Mouse (Mus musculus): ENCODE results near the gene Dctpp1. TPM values are rescaled to one million over a fixed set of nuclear protein-coding genes. Genes with fewer than 3 reads are reported as not detected.

Gene Dctpp1
- polyA plus RNA-seq, 1 experiment from 2014 or later: 266 TPM

DNA sequence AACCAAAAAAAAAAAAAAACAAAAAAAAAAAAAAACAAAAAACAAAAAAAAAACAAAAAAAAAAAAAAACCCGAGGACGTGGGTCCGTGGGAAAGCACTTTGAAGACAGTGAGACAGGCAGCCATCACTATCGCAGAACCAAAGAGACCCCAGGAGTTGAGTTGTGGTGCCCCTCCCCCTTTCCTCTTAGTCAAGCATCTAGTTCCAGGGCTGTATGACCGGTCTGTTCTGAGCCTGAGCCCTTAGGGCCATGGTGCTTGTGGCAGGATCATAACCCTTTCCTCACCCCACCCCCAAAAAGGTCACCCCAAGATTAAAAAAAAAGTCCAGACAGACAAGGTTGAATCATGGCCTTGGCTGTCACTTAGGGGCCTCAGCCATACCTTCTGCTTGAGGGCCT is 44.2 kb downstream of the Dctpp1 start:
- Histone ChIP-seq H3K4me1 (ENCODE audit: control insufficient read depth, insufficient read depth, low read length) (no peaks in the 10 kb centered on the region; the same call in 1 of the 2 replicates), H3K4me2 (ENCODE audit: low read depth, low read length) (no peak overlapping the region), H3K4me3 (ENCODE audit: low read depth, low read length) (no peak overlapping the region), H3K9ac (replicated peaks; ENCODE audit: low read length) (no peak overlapping the region), H3K27me3 (ENCODE audit: control insufficient read depth, insufficient read depth, low read length) (peaks cover 2% of the 10 kb centered on the region; the same call in 1 of the 2 replicates), H3K9me3 (replicated peaks; ENCODE audit: control insufficient read depth, low read length) (no peaks in the 10 kb centered on the region), H3K36me3 (replicated peaks; ENCODE audit: control insufficient read depth, insufficient read depth, low read depth, low read length) (no peaks in the 10 kb centered on the region), H3K27ac (replicated peaks; ENCODE audit: low read depth, low read length) (no peak overlapping the region)
- WGBS: 80% methylated on average over 5 of the region's 5 CpGs
- DNase-seq (ENCODE audit: low spot score) (no peak), ATAC-seq (replicated peaks; ENCODE audit: insufficient number of reproducible peaks, low FRiP score, low TSS enrichment, low read depth) (no peak)

DNA sequence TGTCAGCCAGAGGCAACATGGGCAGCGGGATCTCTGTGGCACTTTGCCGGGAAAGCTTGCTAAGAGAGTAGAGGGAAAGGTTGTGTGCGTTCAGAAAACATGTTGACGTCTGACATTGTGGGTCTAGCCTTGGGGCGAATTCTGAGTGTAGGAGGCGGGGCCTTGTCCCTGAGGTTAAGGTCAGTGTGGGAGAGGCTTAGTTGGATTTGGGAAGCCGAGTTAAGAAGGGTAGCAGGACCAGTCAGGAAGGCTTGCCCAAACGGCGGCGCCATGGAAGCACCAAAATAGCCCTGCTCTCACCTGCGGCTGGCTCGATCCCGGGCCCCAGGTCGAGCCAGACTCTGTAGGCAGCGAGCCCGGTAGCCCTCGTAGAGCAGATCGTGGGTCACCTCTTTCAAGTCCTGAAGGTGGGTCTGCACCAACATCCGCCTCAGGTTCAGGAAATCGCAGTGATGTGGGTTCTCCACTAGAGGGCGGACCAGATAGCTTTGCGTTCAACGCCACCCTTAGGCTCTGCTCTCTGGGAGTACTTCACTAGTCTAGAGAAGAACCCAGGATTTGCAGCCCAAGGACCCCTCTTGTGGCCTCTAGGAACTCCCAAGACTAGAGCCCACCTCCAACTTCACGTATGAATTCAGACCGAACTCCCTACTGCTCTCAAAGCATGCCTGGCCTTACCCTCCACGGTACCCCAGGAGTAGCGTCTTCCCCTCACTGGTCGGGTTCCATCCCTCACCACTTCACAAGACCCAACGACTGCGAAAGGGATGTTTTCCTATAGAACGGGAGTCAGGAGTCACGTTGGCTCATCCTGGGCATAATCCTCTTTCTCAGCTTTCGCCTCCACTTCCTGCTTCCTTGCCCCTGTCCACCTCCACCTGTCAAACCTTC is 45.3 kb downstream of the Dctpp1 start:
- H3K4me2 ChIP-seq (ENCODE audit: low read depth, low read length): peak overlapping the region; percentile 42
- peak; percentile 89 for DNase-seq (ENCODE audit: low spot score)
- H3K4me1 ChIP-seq (ENCODE audit: control insufficient read depth, insufficient read depth, low read length): no peaks in the 10 kb centered on the region; the same call in 1 of the 2 replicates
- H3K4me3 ChIP-seq (ENCODE audit: low read depth, low read length): peak overlapping the region; percentile 22
- WGBS: 21% methylated on average over 33 of the region's 33 CpGs
- no peak for ATAC-seq (replicated peaks; ENCODE audit: insufficient number of reproducible peaks, low FRiP score, low TSS enrichment, low read depth)
- H3K36me3 ChIP-seq (replicated peaks; ENCODE audit: control insufficient read depth, insufficient read depth, low read depth, low read length): no peaks in the 10 kb centered on the region
- peak overlapping the region; percentile 37 for H3K9ac ChIP-seq (replicated peaks; ENCODE audit: low read length)
- H3K9me3 ChIP-seq (replicated peaks; ENCODE audit: control insufficient read depth, low read length): no peaks in the 10 kb centered on the region
- peaks cover 2% of the 10 kb centered on the region; the same call in 1 of the 2 replicates for H3K27me3 ChIP-seq (ENCODE audit: control insufficient read depth, insufficient read depth, low read length)
- no peak overlapping the region for H3K27ac ChIP-seq (replicated peaks; ENCODE audit: low read depth, low read length)

GRCm38 (mm10) chr7:127214521-127214920 is 46.0 kb downstream of the Dctpp1 start:
- H3K9me3 ChIP-seq (replicated peaks; ENCODE audit: control insufficient read depth, low read length): no peaks in the 10 kb centered on the region
- no peak overlapping the region for H3K27ac ChIP-seq (replicated peaks; ENCODE audit: low read depth, low read length)
- peaks cover 2% of the 10 kb centered on the region; the same call in 1 of the 2 replicates for H3K27me3 ChIP-seq (ENCODE audit: control insufficient read depth, insufficient read depth, low read length)
- 26% methylated on average over 21 of the region's 21 CpGs for WGBS
- DNase-seq (ENCODE audit: low spot score) (no peak), ATAC-seq (replicated peaks; ENCODE audit: insufficient number of reproducible peaks, low FRiP score, low TSS enrichment, low read depth) (no peak)
- peak overlapping the region; percentile 28 for H3K9ac ChIP-seq (replicated peaks; ENCODE audit: low read length)
- no peaks in the 10 kb centered on the region for H3K36me3 ChIP-seq (replicated peaks; ENCODE audit: control insufficient read depth, insufficient read depth, low read depth, low read length)
- no peaks in the 10 kb centered on the region; the same call in 1 of the 2 replicates for H3K4me1 ChIP-seq (ENCODE audit: control insufficient read depth, insufficient read depth, low read length)
- H3K4me2 ChIP-seq (ENCODE audit: low read depth, low read length): peak overlapping the region; percentile 42; the same call in 1 of the 2 replicates
- no peak overlapping the region for H3K4me3 ChIP-seq (ENCODE audit: low read depth, low read length)

DNA sequence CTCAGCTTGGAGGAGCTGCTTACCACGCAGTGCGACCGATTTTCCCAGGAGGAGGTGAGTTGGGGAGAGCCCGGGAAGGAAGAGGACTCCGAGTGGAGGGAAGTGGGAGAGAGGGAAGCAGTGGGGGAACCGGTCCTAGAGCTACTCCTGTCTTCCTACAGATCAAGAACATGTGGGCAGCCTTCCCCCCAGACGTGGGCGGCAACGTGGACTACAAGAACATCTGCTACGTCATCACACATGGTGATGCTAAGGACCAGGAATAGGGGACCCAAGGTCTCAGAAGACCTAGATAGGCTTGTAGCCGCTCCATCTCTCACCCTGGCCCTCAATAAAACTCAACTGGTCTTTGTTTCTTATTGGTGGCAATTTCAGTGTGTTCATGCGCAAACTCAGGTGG is 46.6 kb downstream of the Dctpp1 start:
- no peaks in the 10 kb centered on the region for H3K9me3 ChIP-seq (replicated peaks; ENCODE audit: control insufficient read depth, low read length)
- H3K9ac ChIP-seq (replicated peaks; ENCODE audit: low read length): no peak overlapping the region
- WGBS: 52% methylated on average over 12 of the region's 12 CpGs
- no peaks in the 10 kb centered on the region for H3K36me3 ChIP-seq (replicated peaks; ENCODE audit: control insufficient read depth, insufficient read depth, low read depth, low read length)
- DNase-seq (ENCODE audit: low spot score) (no peak), ATAC-seq (replicated peaks; ENCODE audit: insufficient number of reproducible peaks, low FRiP score, low TSS enrichment, low read depth) (no peak)
- no peak overlapping the region for H3K4me3 ChIP-seq (ENCODE audit: low read depth, low read length)
- peaks cover 2% of the 10 kb centered on the region; the same call in 1 of the 2 replicates for H3K27me3 ChIP-seq (ENCODE audit: control insufficient read depth, insufficient read depth, low read length)
- no peaks in the 10 kb centered on the region; the same call in 1 of the 2 replicates for H3K4me1 ChIP-seq (ENCODE audit: control insufficient read depth, insufficient read depth, low read length)
- no peak overlapping the region for H3K27ac ChIP-seq (replicated peaks; ENCODE audit: low read depth, low read length)
- H3K4me2 ChIP-seq (ENCODE audit: low read depth, low read length): no peak overlapping the region

DNA sequence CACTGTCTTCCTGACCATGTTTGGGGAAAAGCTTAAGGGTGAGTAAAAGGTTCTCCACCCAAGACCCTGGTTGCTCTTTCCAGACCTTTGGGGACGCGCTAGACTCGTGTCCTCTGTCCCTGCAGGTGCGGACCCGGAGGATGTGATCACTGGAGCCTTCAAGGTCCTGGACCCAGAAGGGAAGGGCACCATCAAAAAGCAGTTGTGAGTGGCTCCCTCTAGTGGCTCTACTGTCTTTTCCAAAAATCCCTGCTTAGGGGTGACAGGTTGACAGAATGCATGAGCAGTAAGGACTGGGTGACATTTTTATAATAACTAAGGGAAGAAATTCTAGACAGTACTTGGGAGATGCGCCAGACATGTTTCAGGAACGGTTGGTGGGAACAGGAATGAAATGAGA is 47.0 kb downstream of the Dctpp1 start:
- DNase-seq (ENCODE audit: low spot score): peak; percentile 66
- peaks cover 2% of the 10 kb centered on the region; the same call in 1 of the 2 replicates for H3K27me3 ChIP-seq (ENCODE audit: control insufficient read depth, insufficient read depth, low read length)
- no peaks in the 10 kb centered on the region for H3K9me3 ChIP-seq (replicated peaks; ENCODE audit: control insufficient read depth, low read length)
- H3K4me3 ChIP-seq (ENCODE audit: low read depth, low read length): no peak overlapping the region
- no peak overlapping the region for H3K4me2 ChIP-seq (ENCODE audit: low read depth, low read length)
- 30% methylated on average over 7 of the region's 7 CpGs for WGBS
- no peaks in the 10 kb centered on the region for H3K36me3 ChIP-seq (replicated peaks; ENCODE audit: control insufficient read depth, insufficient read depth, low read depth, low read length)
- H3K9ac ChIP-seq (replicated peaks; ENCODE audit: low read length): no peak overlapping the region
- ATAC-seq (replicated peaks; ENCODE audit: insufficient number of reproducible peaks, low FRiP score, low TSS enrichment, low read depth): no peak
- no peaks in the 10 kb centered on the region; the same call in 1 of the 2 replicates for H3K4me1 ChIP-seq (ENCODE audit: control insufficient read depth, insufficient read depth, low read length)
- no peak overlapping the region for H3K27ac ChIP-seq (replicated peaks; ENCODE audit: low read depth, low read length)

DNA sequence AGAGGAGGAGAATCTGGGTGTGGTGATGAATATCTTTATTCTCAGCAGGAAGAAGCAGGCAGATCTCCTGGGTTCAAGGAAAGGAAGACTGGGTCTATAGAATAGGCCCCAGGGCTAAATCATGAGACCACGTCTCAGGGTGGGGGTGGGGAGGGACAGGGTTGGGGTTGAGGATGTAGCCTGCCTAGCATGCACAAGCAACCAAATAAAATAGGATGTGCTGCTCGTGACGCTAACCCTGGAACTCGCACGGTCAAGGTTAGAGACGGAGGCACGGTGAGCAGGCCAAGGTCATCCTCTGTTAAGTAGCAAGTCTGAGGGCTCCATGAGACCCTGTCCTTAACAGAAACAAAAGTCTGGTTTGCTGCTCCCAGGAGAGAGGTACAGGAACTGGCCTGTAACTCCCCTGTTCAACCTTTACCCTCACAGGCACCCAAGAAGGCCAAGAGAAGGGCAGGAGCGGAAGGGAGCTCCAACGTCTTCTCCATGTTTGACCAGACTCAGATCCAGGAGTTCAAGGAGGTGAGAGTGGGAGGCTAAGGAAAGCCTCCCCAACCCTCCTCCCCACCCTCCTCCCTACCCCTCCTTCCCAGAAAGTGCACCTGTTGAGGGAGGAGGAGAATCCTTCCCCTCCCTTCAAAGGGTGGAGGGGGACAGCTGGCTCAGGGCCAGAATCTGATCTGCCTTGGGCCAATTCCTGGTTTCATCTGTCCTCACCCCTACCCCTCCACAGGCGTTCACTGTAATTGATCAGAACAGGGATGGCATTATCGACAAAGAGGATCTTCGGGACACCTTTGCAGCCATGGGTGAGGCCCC is 47.9 kb downstream of the Dctpp1 start:
- Histone ChIP-seq H3K9me3 (replicated peaks; ENCODE audit: control insufficient read depth, low read length) (no peaks in the 10 kb centered on the region), H3K27me3 (ENCODE audit: control insufficient read depth, insufficient read depth, low read length) (peaks cover 2% of the 10 kb centered on the region; the same call in 1 of the 2 replicates), H3K4me2 (ENCODE audit: low read depth, low read length) (no peak overlapping the region), H3K36me3 (replicated peaks; ENCODE audit: control insufficient read depth, insufficient read depth, low read depth, low read length) (no peaks in the 10 kb centered on the region), H3K27ac (replicated peaks; ENCODE audit: low read depth, low read length) (no peak overlapping the region), H3K9ac (replicated peaks; ENCODE audit: low read length) (no peak overlapping the region), H3K4me1 (ENCODE audit: control insufficient read depth, insufficient read depth, low read length) (no peaks in the 10 kb centered on the region; the same call in 1 of the 2 replicates), H3K4me3 (ENCODE audit: low read depth, low read length) (no peak overlapping the region)
- ATAC-seq (replicated peaks; ENCODE audit: insufficient number of reproducible peaks, low FRiP score, low TSS enrichment, low read depth): no peak
- 92% methylated on average over 12 of the region's 12 CpGs for WGBS
- no peak for DNase-seq (ENCODE audit: low spot score)

DNA sequence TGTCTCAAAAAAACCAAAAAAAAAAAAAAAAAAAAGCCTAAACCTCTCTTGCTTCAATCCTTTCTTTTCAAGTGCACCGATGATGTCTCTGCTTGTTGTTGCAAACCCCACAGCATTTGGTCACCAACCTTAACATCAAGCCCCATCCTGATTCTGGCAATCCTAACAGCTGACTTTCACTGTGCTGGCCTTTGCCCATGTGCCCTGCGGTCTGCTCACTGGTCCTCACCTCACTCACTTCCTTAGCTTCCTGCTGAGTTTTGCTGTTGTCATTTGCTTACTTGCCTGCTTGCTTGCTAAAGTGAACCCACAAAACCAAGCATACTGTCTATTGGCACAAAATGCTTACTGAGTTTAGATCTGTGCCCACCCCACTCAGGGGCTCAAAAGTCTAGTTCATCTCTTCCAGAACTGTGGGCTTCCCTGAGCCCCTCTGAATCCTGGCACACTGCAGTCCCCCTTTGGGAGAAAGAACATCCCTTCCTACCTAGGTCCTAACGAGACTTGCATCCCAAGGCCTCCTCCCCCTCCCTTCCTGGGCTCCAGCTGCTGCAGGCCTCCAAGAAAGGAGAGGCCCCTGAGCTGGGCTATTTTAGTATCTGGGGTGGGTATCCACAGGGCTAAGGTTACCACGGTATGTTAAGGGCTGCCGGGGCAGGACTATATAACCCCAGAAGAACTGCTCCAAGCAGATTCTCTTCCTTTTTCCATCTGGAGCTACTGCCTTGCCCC is 49.3 kb downstream of the Dctpp1 start:
- ATAC-seq (replicated peaks; ENCODE audit: insufficient number of reproducible peaks, low FRiP score, low TSS enrichment, low read depth) (no peak), DNase-seq (ENCODE audit: low spot score) (no peak)
- Histone ChIP-seq H3K4me3 (ENCODE audit: low read depth, low read length) (no peak overlapping the region), H3K4me1 (ENCODE audit: control insufficient read depth, insufficient read depth, low read length) (no peaks in the 10 kb centered on the region; the same call in none of the 2 replicates), H3K27me3 (ENCODE audit: control insufficient read depth, insufficient read depth, low read length) (peaks cover 2% of the 10 kb centered on the region; the same call in 1 of the 2 replicates), H3K9me3 (replicated peaks; ENCODE audit: control insufficient read depth, low read length) (no peaks in the 10 kb centered on the region), H3K9ac (replicated peaks; ENCODE audit: low read length) (no peak overlapping the region), H3K4me2 (ENCODE audit: low read depth, low read length) (no peak overlapping the region), H3K27ac (replicated peaks; ENCODE audit: low read depth, low read length) (no peak overlapping the region), H3K36me3 (replicated peaks; ENCODE audit: control insufficient read depth, insufficient read depth, low read depth, low read length) (no peaks in the 10 kb centered on the region)
- 70% methylated on average over 5 of the region's 5 CpGs for WGBS

Data from embryonic facial prominence, embryonic 11.5 days (tissue).